Mouse (Mus musculus) neutrophil, adult 5-6 weeks (primary cell): ENCODE results near the gene D2hgdh. TPM values are rescaled to one million over a fixed set of nuclear protein-coding genes. Genes with fewer than 3 reads are reported as not detected.
"Not testable (repeated sequence)": the region's sequence is repeated elsewhere in the genome, so short reads cannot be mapped to it uniquely, and the experiment has no call there.

Experiments used
- ATAC-seq: fragments of 151-379, 151-347 bp; 2 replicates; pipeline ENCODE4 v1.8.0; 2017; ENCODE audit warnings: mild to moderate bottlenecking, moderate TSS enrichment; ENCODE audit not compliant: insufficient number of reproducible peaks, poor library complexity, low FRiP score, severe bottlenecking; ENCODE audit errors: extremely low read depth
- total RNA-seq: library from RNA; stranded (forward); fragments of 200-1000 nt; gene quantifications from 2 replicates; pipeline ENCODE4 v1.2.3, GENCODE M21; 2017

The D2hgdh gene
- total RNA-seq, 1 experiment from 2014 or later: 35.4 TPM

DNA sequence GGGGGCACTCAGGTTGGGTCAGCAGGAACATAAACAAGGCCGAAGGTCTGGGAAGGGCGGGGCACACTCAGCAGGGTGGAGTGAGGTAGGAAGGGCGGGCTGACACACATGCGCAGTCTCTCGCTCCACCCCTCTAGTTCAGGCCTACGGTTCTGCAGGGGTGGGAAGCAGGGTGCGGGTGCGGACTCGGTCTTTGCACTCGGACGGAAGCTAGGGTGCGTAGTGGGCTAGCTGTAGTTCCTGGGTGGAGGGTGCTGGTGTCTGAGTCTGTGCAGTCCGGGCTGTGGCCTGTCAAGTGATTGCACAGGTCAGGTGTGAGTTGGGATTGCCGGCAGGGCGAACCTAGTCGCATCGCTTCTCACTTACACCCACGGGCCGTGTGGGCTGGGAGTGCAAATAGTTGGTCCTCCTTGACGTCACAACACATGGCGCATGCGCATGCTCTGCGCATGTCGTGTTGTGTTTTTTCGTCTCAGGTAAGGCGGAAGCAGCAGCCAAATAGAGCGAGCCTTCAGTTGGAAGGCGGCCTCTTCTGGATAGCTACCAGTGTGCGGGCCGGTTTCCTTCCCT is 481 bp downstream of the D2hgdh start:
- peak; percentile 89 for ATAC-seq

DNA sequence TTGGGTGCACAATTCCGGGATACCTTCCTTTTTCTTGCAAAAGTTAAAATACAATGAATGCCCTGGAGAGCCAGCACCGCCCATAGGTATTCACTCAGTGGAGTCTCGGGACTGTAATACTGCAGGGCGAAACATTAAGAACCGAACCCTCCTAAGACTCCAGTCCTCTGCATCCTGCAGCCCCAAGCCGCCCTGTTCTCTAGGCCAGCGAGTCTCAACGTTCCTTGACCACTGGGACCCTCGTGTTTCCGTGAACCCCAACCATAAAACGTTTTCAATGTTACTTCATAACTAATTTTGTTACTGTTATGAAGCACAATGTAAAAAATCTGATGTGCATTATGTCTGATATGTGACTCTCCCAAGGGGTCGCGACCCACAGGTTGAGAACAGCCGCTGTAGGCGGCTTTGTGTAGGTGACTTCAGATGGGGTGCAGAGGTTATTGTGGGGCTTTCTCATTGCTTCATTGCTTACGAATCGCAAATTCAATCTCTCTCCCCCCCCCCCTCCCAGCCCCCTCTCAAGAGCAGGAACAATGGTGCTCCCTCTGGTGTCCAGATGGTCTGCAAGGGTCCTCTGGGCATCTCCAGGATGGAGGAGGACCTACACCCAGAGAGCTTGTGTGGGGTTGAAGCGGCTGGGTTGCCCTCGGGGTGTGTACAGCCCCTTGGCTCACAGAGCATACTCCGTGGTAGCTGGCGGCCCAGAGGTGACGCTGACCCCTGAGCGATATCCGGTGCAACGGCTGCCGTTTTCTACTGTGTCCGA is 1.2 kb downstream of the D2hgdh start:
- ATAC-seq: no peak

DNA sequence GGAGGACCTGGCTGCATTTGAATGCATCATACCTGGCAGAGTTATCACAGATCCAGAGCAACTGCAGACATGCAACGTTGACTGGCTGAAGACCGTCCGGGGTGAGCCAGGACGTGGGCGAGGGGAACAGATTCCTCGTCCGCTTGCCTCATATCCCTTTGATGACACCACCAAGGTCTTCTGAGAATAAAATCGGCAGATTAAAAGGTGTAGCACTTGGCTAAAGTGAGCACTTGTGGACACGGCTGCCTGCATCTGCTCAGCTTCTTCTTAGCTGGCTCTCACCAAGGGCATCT is 1.8 kb downstream of the D2hgdh start:
- no peak for ATAC-seq

DNA sequence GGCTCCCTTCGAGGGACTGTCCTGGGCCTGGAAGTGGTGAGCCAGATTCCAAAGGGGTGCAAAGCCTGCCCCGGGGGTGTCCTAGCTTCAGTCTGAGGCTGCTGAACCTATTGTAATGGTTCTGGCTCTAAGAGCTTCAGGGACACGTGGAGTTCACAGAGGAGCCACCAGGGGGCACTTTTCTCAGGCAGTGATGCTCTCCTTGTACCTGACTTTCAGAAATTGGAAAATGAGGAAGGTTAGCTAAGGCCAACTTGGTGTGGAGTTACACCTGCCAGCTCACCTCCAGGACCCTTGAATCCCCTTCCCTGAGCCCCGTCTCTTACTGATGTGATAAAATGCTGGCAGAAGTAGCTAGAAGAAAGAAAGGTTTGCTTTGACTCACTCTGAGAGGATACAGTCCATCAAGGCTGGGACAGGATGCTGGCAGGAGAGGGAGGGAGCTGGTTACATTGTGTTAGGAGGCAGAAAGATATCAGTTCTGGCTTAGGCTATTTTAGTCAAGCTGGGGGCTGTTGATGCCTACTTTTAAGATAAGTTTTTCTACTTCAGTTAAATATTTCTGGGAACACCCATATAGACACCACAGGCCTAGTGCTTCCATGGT is 8.1 kb downstream of the D2hgdh start:
- peak; percentile 66 for ATAC-seq

DNA sequence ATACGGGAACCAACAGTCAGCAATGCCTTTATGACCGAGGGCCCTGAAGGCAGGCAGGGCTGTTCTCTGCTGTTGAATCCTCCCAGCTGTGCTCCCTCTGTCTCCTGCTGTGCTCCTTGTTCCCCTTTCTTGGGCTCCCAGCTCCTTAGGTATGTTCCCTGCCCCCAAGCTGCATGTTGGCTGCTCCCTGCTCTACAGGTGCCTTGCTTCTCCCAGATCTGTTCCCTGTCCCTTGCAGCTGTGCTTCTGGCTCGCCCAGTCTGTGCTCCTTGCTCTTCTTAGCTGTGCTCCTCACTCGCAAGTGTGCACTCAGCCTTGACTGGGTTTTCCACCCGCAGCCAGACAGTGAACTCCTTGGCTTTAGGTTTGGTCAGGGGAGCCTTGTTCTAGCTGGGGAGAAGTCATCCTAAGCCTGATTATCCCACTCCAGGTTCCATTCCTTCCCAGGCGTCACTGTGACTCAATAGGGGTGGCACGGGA is 10.0 kb downstream of the D2hgdh start:
- ATAC-seq: no peak

DNA sequence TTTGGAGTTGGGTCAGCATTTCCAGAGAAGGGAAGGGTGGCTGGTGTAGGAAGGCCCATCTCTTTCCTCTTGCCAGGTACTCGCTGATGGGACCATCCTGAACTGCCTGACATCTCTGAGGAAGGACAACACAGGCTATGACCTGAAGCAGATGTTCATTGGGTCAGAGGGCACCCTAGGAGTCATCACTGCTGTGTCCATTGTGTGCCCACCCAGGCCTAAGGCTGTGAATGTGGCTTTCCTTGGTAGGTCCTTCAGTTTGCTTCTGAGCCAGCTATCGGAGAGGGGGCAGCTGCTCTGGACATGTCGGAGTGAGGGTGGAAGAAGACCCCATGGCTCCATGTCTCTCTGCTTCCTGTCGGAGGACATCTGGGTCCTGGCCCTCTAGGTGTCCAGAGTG is 10.5 kb downstream of the D2hgdh start:
- ATAC-seq: no peak

DNA sequence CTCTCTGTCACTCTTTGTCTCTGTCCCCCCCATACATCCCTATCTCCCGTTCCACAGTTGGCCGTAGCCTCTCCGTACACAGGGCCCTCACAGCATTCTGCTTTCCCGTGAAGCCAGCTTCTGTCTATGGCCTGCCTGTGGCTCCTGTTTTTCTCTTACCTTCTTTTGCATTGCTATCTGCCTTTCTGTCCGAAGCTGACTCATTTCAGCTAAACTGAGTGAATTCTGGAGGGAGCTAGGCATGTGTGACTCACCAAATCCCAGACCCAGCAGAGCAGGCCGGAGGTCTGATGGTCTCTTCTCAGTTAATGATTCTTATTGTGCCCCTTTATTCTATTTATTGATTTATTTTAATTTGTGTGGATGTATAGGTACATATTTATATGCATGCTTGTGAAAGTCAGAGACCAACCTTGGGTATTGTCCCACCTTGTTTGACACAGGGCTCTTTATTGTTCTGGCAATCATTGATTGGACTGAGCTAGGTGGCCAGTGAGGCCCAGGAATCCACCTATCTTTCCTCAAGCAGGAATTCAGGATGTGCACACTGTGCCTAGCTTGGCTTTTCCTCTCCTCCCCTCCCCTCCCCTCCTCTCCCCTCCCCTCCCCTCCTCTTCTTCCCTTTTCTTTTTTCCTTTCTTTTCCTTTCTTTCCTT is 11.3 kb downstream of the D2hgdh start:
- no peak for ATAC-seq

DNA sequence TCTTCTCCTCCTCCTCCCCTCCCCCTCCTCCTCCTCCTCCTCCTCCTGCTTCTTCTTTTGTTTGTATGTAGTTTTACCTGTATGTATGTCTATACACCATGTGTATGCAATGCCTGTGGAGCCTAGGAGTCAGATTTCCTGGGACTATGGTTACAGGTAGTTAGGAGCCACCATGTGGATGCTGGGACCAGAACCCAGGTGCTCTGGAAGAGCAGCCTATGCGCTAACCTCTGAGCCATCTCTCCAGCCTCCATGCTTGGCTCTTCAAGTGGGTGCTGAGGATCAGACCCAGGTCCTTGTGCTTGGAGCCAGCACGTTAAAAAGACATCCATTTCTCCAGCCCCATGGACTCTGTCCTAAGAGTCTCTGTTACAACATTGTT is 11.8 kb downstream of the D2hgdh start:
- ATAC-seq: no peak

DNA sequence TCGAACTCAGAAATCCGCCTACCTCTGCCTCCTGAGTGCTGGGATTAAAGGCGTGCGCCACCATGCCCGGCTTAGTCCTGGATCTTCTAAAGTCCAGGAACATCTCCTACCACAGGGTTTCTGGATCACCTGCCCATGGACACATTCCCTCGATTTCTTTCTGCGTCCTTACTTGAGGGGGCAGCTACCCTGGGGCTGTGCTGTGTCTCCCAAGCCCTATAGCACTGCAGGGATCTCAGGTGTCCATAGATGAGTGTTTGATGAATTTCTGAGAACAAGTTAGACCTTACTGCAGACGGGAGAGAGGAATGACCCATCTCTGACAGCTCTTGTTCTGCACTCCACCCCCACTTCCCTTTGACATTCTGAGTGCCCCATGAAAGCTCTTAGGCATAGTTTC is 12.6 kb downstream of the D2hgdh start:
- ATAC-seq: no peak

DNA sequence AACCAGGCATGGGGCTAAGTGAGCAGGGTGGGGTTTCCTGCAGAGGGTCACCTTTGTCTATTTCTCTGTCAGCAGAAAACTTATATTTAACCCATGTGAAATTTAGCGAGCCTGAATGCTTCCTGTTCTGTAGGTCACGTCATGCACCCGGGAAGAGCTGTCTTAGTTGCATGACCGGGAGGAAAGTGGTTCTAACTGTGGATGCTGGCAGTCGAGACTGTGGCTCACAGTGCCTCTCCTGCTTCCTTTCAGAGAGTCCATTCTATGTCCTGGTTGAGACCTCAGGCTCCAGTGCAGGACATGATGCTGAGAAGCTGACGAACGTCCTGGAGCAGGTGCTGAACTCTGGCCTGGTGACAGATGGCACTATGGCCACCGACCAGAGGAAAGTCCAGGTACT is 13.9 kb downstream of the D2hgdh start:
- ATAC-seq: not testable (repeated sequence)

DNA sequence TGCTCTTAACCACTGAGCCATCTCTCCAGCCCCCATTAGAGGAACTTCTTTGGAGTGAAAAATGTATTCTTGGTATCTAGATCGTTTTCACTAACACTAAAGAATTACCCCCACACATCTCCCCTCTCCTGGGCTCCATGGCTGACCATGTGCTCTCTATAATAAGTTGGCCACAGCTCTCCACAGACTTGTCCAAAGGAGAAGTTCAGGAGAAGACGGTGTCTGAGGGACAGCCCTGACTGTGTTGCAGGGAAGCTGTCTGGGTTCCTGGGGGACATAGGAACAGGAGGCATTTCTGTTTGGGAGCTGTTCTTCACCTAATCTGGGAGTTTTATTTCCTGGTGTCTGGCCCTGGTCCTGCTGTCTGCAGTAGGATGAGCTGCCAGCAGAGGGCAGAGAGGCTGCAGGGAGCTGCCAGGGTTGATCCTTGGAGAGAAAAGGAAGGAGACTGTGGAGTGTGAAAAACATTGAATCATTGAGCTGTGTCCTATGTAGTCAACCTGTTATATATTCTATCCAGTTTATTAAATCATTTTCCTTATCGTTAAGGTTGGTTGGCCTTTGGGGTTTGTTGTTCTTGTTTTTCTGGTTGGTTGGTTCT is 21.2 kb downstream of the D2hgdh start:
- not testable (repeated sequence) for ATAC-seq

DNA sequence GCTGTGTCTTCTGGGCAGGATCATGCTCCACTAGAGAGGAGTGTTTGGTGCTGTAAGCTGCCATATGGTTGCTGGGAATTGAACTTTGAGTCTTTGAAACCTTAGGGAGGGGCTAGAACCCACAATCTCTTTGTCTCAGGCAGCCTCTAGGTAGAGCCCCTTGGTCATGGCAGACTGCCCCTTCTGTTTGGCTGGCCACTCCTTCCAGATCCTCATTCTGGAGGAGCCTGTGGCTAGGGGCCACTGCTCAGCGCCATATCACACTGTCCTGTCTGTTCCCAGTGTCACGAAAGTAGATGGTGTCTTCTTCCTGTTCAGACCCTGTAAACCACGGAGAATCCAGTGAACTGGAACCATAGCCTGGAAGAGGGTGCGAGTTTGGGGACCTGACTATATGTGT is 31.1 kb downstream of the D2hgdh start:
- ATAC-seq: 0 out of 2 replicates have a peak, but pooled peaks have one; percentile 7

DNA sequence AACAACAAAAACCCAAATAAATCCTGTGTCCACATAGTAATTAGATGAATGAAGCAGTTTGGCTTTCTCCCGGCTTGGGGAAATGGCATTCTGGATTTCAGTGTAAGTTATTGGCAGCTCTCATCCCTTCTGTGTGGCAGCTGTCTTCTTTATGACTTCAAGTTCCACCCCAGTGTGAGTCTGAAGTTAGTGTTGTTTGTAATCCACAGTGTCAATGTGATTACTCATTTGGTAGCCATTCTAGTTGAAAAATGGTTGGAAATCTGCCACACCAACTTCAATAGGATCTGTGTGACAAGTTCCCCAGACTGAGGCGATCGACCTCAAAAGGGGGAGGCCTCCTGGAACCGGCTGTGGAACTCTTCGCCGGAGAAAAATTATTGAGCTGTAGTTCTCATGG is 32.7 kb downstream of the D2hgdh start:
- no peak for ATAC-seq

DNA sequence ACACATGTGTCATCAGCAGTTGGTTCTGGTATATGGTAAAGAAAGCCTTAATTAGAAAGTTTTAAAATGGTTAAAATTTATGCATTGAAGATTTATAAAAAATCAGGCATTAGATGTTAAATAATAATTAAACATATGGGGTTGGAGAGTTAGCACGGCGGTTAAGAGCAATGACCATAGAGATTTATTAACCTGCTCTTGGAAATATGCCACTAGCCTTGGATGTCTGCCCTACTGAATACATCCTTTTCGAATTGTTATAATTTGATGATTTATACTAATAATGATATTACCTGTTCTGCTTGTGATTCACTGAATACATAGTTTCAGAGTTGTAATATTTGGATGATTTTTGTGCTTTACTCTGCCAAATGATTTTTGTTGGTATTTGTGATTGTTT is 33.3 kb downstream of the D2hgdh start:
- no peak for ATAC-seq

DNA sequence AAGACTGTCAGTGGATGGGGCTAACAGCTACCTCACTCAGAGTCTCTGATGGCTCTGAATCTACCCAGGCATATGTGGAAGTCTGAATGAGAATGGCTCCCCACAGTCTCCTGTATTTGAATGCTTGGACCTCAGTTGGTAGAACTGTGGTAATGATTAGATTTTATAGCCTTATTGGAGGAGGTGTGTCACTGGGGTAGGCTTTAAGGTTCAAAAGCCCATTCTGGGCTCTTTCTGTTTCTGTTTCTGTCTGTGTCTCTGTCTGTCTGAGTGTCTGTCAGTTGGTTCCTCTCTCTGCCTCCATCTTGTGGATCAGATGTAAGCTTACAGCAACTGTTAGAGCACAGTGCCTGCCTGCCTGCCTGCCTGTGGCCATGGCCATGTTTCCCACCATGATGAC is 34.9 kb downstream of the D2hgdh start:
- ATAC-seq: no peak

DNA sequence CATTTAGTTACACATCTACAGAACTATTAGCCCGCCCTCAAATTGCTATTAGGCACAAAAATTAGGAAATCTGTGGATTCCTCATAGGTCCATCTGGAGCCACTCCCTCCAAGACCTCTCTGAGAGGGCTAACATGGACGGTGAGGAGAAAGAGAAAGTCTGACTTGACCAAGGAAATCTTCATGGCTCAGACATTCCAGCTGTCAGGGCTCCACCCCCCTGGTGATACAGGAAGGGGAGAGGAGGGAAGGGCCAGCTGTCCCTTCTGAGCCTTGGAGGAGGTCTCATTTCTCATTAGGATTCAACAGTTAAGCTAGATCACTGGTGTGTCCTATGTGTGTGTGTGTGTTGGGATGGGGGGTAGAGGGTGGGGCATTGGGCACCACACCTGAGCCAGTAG is 36.3 kb downstream of the D2hgdh start, which contains the start of gene Gal3st2:
TSS of gene Gal3st2 (plus strand) at position 259 of the 400 bp plus-strand sequence.
- ATAC-seq: not testable (repeated sequence)

DNA sequence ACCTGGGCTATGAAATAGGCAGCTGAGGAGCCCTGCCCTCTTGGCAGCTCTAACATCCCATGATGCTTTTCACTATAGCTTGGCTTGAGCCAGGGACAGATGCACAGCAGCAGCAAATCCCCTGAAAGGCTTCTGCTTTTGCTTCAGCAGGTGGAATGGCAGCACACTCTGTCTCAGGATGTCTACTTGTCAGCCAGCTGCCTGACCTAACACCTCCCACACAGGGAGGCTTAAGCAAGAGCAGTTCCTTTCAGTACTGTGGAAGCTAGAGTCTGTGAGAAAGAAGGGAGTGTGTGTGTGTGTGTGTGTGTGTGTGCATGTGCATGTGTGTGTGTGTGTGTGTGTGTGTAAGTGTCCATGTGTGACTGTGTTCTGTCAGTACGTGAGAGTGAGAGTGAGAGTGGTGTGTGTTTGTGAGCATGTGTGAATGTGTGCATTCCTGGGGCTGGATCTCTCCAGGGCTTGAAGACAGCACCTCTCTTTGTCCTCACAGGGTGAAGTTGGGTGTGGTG is 46.9 kb downstream of the D2hgdh start:
- ATAC-seq: not testable (repeated sequence)

DNA sequence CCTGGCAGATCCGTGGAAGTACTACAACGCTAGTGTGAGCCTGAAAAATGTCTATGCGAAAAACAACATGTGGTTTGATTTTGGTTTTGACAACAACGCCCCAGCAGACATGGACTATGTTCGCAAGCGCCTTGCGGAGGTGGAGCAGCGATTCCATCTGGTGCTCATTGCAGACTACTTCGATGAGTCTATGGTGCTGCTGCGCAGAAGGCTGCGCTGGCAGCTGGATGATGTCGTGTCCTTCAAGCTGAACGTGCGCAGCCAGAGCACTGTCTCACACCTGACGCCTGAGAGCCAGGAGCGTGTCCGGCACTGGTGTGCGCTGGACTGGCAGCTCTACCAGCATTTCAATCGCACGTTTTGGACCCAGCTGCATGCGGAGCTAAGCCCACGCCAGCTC is 49.7 kb downstream of the D2hgdh start:
- not testable (repeated sequence) for ATAC-seq

DNA sequence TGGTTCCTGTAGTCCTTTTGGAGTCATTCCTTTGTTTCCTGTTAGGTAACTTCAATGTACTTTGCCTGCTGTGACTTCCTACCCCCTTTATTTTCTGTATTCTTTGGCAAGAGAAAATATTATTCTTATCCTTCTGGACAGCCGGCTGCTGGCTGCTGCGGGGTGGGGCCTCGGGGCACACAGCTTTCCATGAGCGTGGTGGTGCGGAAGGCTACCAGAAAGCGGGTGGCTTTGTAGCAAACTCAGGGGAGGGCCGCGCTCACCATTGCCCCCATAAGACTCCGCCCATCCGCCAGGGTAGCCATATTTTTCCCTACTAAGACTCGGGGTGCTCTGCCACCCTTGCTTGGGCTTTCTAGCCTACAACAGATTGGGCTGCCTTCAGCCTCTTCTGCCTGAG is 57.1 kb downstream of the D2hgdh start:
- not testable (repeated sequence) for ATAC-seq
